Mouse (Mus musculus) intestine, embryonic 15.5 days (tissue): ENCODE measurements at regions not wholly inside any gene's neighbourhood (a gene's known extent, or its start where the extent isn't known, plus 50 kb on each side); places are given as distances from the start of the nearest gene placed in this dataset.

Source experiments
- ATAC-seq: fragments of 200-750 bp; cut with Nextera tagmentation; 2 replicates; pipeline ENCODE4 v1.8.0; 2017; ENCODE audit warnings: moderate TSS enrichment, moderate library complexity
- H3K27ac ChIP-seq: fragments of 300-500 bp; sonication (generic); 2 replicates; pipeline ENCODE4 v1.5.1; 2015; ENCODE audit warnings: mild to moderate bottlenecking, inconsistent platforms
- H3K27me3 ChIP-seq: fragments of 300-500 bp; sonication (generic); replicated peaks from 2 replicates; pipeline ENCODE4 v1.6.1; 2015; ENCODE audit warnings: inconsistent platforms
- H3K36me3 ChIP-seq: fragments of 300-500 bp; sonication (generic); 2 replicates; pipeline ENCODE4 v1.6.1; 2015; ENCODE audit warnings: inconsistent platforms
- H3K4me1 ChIP-seq: fragments of 300-500 bp; sonication (generic); replicated peaks from 2 replicates; pipeline ENCODE4 v1.6.1; 2015; ENCODE audit warnings: inconsistent platforms
- H3K4me2 ChIP-seq: fragments of 300-500 bp; sonication (generic); replicated peaks from 2 replicates; pipeline ENCODE4 v1.6.1; 2015; ENCODE audit warnings: mild to moderate bottlenecking, inconsistent platforms
- H3K4me3 ChIP-seq: fragments of 300-500 bp; sonication (generic); replicated peaks from 2 replicates; pipeline ENCODE4 v1.5.1; 2015; ENCODE audit warnings: inconsistent platforms
- H3K9ac ChIP-seq: fragments of 300-500 bp; sonication (generic); 2 replicates; pipeline ENCODE4 v1.6.1; 2015; ENCODE audit warnings: inconsistent platforms
- H3K9me3 ChIP-seq: fragments of 300-500 bp; sonication (generic); 2 replicates; pipeline ENCODE4 v1.6.1; 2016; ENCODE audit warnings: inconsistent platforms
- WGBS: fragments of 180-500 bp; shearing (Covaris S2); methylation state at CpG from one replicate; pipeline ENCODE4 v1.1.7; 2015; 5-methylcytosine and 5-hydroxymethylcytosine counted together

GRCm38 (mm10) chr9:43492236-43493000, 181.8 kb downstream of the Trim29 start:
- WGBS, result 34% methylated on average over 7 of the region's 7 CpGs
- no peak for ATAC-seq

GRCm38 (mm10) chr9:43498596-43498995, 187.9 kb downstream of the Trim29 start:
- Histone ChIP-seq H3K4me3 (no peak overlapping the region), H3K27me3 (no peaks in the 10 kb centered on the region), H3K27ac (no peak overlapping the region), H3K9ac (no peak overlapping the region), H3K4me1 (no peaks in the 10 kb centered on the region), H3K9me3 (no peaks in the 10 kb centered on the region), H3K36me3 (no peaks in the 10 kb centered on the region), H3K4me2 (no peak overlapping the region)
- WGBS, result 72% methylated on average over 14 of the region's 14 CpGs
- no peak for ATAC-seq

More at GRCm38 (mm10) chr9:43492236-43493000, 181.8 kb downstream of the Trim29 start:
- H3K27ac ChIP-seq, result no peak overlapping the region
- H3K4me3 ChIP-seq, result no peak overlapping the region
- H3K9ac ChIP-seq, result no peak overlapping the region
- H3K4me1 ChIP-seq, result no peaks in the 10 kb centered on the region
- no peaks in the 10 kb centered on the region for H3K9me3 ChIP-seq
- no peaks in the 10 kb centered on the region for H3K36me3 ChIP-seq
- no peaks in the 10 kb centered on the region for H3K27me3 ChIP-seq
- H3K4me2 ChIP-seq, result no peak overlapping the region

GRCm38 (mm10) chr9:43504270-43504932, 193.8 kb downstream of the Trim29 start:
- Histone ChIP-seq H3K4me3 (no peak overlapping the region), H3K36me3 (no peaks in the 10 kb centered on the region), H3K4me2 (no peak overlapping the region), H3K9ac (no peak overlapping the region), H3K27me3 (no peaks in the 10 kb centered on the region; the same call in 1 of the 2 replicates), H3K4me1 (no peaks in the 10 kb centered on the region), H3K9me3 (no peaks in the 10 kb centered on the region), H3K27ac (no peak overlapping the region)
- 52% methylated on average over 14 of the region's 14 CpGs for WGBS
- ATAC-seq, result no peak

GRCm38 (mm10) chr9:43505856-43506255, 195.2 kb downstream of the Trim29 start:
- no peak overlapping the region for H3K9ac ChIP-seq
- no peaks in the 10 kb centered on the region for H3K4me1 ChIP-seq
- ATAC-seq, result no peak
- no peaks in the 10 kb centered on the region for H3K36me3 ChIP-seq
- H3K27me3 ChIP-seq, result no peaks in the 10 kb centered on the region; the same call in 1 of the 2 replicates
- H3K9me3 ChIP-seq, result no peaks in the 10 kb centered on the region
- no peak overlapping the region for H3K4me3 ChIP-seq
- H3K27ac ChIP-seq, result no peak overlapping the region
- WGBS, result 16% methylated on average over 4 of the region's 4 CpGs
- no peak overlapping the region for H3K4me2 ChIP-seq

GRCm38 (mm10) chr9:43506276-43506675, 195.6 kb downstream of the Trim29 start:
- Histone ChIP-seq H3K4me3 (no peak overlapping the region), H3K36me3 (no peaks in the 10 kb centered on the region), H3K4me1 (no peaks in the 10 kb centered on the region), H3K4me2 (no peak overlapping the region), H3K27ac (no peak overlapping the region), H3K27me3 (no peaks in the 10 kb centered on the region; the same call in 1 of the 2 replicates), H3K9me3 (no peaks in the 10 kb centered on the region), H3K9ac (no peak overlapping the region)
- ATAC-seq, result no peak
- WGBS, result 26% methylated on average over 6 of the region's 6 CpGs

- Histone ChIP-seq H3K4me1 (no peaks in the 10 kb centered on the region), H3K36me3 (no peaks in the 10 kb centered on the region), H3K4me3 (no peak overlapping the region), H3K9me3 (no peaks in the 10 kb centered on the region), H3K27ac (no peak overlapping the region), H3K27me3 (no peaks in the 10 kb centered on the region), H3K9ac (no peak overlapping the region), H3K4me2 (no peak overlapping the region)
- 79% methylated on average over 6 of the region's 6 CpGs for WGBS
- ATAC-seq, result no peak
Measured at GRCm38 (mm10) chr9:43512806-43513205, 202.2 kb downstream of the Trim29 start.

- Histone ChIP-seq H3K4me2 (no peak overlapping the region), H3K9ac (no peak overlapping the region), H3K4me1 (no peaks in the 10 kb centered on the region), H3K27ac (no peak overlapping the region), H3K27me3 (no peaks in the 10 kb centered on the region), H3K9me3 (no peaks in the 10 kb centered on the region), H3K4me3 (no peak overlapping the region), H3K36me3 (no peaks in the 10 kb centered on the region)
- no peak for ATAC-seq
- 76% methylated on average over 16 of the region's 16 CpGs for WGBS
Measured at GRCm38 (mm10) chr9:43514731-43515458, 204.2 kb downstream of the Trim29 start.

- no peaks in the 10 kb centered on the region for H3K27me3 ChIP-seq
- H3K4me1 ChIP-seq, result no peaks in the 10 kb centered on the region
- H3K9ac ChIP-seq, result no peak overlapping the region
- no peak overlapping the region for H3K27ac ChIP-seq
- 89% methylated on average over 3 of the region's 3 CpGs for WGBS
- H3K4me2 ChIP-seq, result no peak overlapping the region
- no peak for ATAC-seq
- no peaks in the 10 kb centered on the region for H3K36me3 ChIP-seq
- H3K9me3 ChIP-seq, result no peaks in the 10 kb centered on the region
- H3K4me3 ChIP-seq, result no peak overlapping the region
Measured at GRCm38 (mm10) chr9:43520931-43521330, 210.3 kb downstream of the Trim29 start.

GRCm38 (mm10) chr9:43524947-43525565, 214.4 kb downstream of the Trim29 start:
- H3K9ac ChIP-seq, result no peak overlapping the region
- H3K4me2 ChIP-seq, result no peak overlapping the region
- no peaks in the 10 kb centered on the region for H3K4me1 ChIP-seq
- H3K36me3 ChIP-seq, result no peaks in the 10 kb centered on the region
- no peak overlapping the region for H3K27ac ChIP-seq
- no peaks in the 10 kb centered on the region for H3K27me3 ChIP-seq
- no peaks in the 10 kb centered on the region for H3K9me3 ChIP-seq
- no peak overlapping the region for H3K4me3 ChIP-seq
- no peak for ATAC-seq
- WGBS, result 70% methylated on average over 4 of the region's 4 CpGs

- no peak overlapping the region for H3K4me2 ChIP-seq
- no peak overlapping the region for H3K4me3 ChIP-seq
- no peak for ATAC-seq
- H3K9ac ChIP-seq, result no peak overlapping the region
- 74% methylated on average over 2 of the region's 2 CpGs for WGBS
- no peaks in the 10 kb centered on the region for H3K9me3 ChIP-seq
- H3K27me3 ChIP-seq, result no peaks in the 10 kb centered on the region
- H3K36me3 ChIP-seq, result no peaks in the 10 kb centered on the region
- H3K27ac ChIP-seq, result no peak overlapping the region
- H3K4me1 ChIP-seq, result no peaks in the 10 kb centered on the region
Measured at GRCm38 (mm10) chr9:43532187-43532586, 211.6 kb upstream of the Nectin1 start.

GRCm38 (mm10) chr9:43535967-43536366, 207.8 kb upstream of the Nectin1 start:
- ATAC-seq, result no peak
- H3K4me1 ChIP-seq, result no peaks in the 10 kb centered on the region
- WGBS, result 86% methylated on average over 7 of the region's 7 CpGs
- no peak overlapping the region for H3K9ac ChIP-seq
- no peak overlapping the region for H3K27ac ChIP-seq
- H3K36me3 ChIP-seq, result no peaks in the 10 kb centered on the region
- H3K27me3 ChIP-seq, result no peaks in the 10 kb centered on the region
- H3K4me2 ChIP-seq, result no peak overlapping the region
- H3K9me3 ChIP-seq, result no peaks in the 10 kb centered on the region
- H3K4me3 ChIP-seq, result no peak overlapping the region

GRCm38 (mm10) chr9:43537121-43537520, 206.7 kb upstream of the Nectin1 start:
- WGBS, result 88% methylated on average over 11 of the region's 11 CpGs
- Histone ChIP-seq H3K36me3 (no peaks in the 10 kb centered on the region), H3K27me3 (no peaks in the 10 kb centered on the region), H3K4me2 (no peak overlapping the region), H3K4me3 (no peak overlapping the region), H3K9ac (no peak overlapping the region), H3K27ac (no peak overlapping the region), H3K4me1 (no peaks in the 10 kb centered on the region), H3K9me3 (no peaks in the 10 kb centered on the region)
- no peak for ATAC-seq
